Mouse (Mus musculus): ENCODE measurements around the gene Sned1.
"Not testable (repeated sequence)": the region's sequence is repeated elsewhere in the genome, so short reads cannot be mapped to it uniquely, and the experiment has no call there.

Sned1 gene

GRCm38 (mm10) chr1:93229221-93229620 lies 6.4 kb upstream of the Sned1 start:
- no peak for DNase-seq (ENCODE audit: low spot score in 2 of 2)

DNA sequence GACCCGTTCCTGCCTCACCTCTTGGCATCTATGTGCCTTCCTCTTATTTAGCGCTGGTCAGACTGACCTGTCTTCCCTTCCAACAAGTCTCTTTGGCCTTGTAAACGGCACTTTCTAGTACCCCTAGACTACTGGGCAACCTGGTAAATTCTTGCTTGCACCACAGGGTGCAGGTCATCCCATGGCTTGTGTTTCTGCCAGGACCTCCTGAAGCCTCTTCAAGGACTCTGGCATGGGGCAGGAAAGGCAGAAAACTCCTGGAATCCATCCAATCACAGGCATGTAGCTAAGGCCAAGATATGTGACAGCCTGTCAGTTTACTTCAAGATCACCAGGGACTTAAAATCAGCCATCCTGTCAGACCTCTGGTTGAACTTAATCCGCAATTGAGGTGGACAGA lies 6.0 kb upstream of the Sned1 start:
- no peak for DNase-seq (ENCODE audit: low spot score in 2 of 2)

DNA sequence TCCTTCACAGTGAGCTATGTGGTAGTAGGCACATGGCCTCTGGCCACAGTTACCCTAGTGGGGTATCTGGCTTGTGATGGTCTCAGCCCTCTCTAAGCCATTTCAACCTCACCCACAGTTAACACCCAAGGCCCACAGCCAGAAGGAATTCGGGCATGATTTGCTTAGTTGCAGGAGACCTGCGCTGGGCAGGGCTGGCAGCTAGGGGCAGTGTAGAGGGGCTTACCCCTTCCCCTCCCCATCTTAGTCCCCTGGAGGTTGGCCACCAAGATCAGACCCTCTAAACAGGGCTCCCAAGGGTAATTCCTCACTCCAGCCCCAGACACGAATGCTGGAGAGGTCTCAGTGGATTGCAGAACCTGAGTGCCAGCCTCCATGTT lies 894 bp downstream of the Sned1 start:
- no peak for DNase-seq (ENCODE audit: low spot score in 2 of 2)

GRCm38 (mm10) chr1:93237676-93238075 lies 2.0 kb downstream of the Sned1 start:
- no peak for DNase-seq (ENCODE audit: low spot score in 2 of 2)

DNA sequence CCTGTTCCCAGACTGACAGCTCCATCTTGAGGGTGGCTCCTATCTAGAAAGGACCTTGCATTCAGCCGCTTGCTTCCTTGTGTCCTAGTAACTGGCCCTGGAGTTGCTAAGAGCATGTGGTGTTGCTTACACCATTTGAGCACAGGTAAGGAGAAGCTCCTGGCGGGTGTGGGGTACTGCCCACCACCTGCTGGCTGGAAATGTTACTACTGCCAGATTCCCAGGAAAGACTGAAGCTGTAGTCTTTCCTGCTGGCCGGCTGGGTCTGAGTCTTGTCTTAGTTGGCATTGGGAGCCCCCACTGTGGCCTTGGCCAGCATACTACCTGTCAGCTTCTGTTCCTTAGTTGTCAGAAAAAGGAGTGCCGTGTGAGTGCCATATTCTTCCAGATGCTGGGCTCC lies 2.6 kb downstream of the Sned1 start:
- no peak for DNase-seq (ENCODE audit: low spot score in 2 of 2)

DNA sequence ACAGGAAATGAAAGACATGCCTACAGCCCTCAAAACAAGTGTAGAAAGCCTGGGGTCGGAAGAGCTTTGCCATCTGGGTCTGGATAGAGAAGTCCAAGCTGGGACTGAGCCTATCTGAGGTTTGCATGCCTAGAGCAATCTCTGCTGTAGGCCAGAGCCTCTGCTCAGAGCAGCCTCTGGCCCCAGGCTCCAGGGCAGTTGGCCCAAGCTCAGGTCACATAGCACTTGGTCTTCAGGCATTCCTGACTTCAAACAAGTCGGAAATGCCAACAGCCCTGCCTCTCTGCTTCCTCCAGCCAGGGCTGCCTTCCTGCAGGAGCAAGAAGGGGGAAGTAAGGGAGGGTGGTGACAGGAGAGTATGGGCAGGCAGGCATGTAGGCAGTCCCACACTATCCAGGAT lies 10.3 kb downstream of the Sned1 start:
- DNase-seq (ENCODE audit: low spot score in 2 of 2): no peak

- DNase-seq (ENCODE audit: low spot score in 2 of 2): no peak
These were observed 16.9 kb downstream of the Sned1 start for GRCm38 (mm10) chr1:93252586-93252985.

GRCm38 (mm10) chr1:93255761-93256160 lies 20.1 kb downstream of the Sned1 start:
- DNase-seq (ENCODE audit: low spot score in 2 of 2): no peak

DNA sequence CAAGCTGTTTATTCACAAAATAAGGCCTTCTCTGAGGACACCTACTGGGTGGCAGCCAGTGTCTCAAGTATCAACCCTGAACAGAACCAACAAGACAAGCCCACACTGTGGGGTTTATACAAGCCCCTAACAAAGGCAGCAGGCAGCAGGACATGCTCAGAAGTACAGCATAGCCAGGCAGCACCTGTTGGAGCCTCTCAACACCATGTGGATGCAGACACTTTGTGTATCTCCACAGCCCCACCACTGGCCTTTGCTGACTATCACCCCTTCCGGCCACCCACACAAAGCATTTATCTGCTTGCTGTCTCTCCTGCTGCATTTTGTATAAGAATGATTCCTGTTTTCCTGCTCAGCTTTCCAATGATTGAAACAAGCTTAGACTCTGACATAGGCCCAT lies 21.9 kb downstream of the Sned1 start:
- no peak for DNase-seq (ENCODE audit: low spot score in 2 of 2)

DNA sequence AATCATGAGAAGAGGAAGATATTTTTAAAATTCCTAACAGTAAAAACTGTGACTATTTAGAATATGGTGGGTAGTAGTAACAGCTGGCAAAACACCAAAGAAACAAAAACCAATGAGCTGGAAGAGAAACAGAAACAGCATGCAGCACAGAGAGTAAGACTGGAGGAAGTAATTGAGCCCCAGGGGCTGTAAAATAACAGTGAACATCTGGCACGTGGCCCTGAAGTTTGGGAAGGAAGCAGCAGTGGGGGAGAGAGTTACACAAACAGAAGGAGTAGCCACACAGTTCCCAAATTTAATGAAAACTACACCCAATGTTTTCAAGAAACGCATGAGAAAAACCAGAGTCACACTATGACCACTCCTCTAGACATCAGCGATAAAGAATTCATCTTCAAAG lies 31.6 kb downstream of the Sned1 start:
- DNase-seq (ENCODE audit: low spot score in 2 of 2): no peak

DNA sequence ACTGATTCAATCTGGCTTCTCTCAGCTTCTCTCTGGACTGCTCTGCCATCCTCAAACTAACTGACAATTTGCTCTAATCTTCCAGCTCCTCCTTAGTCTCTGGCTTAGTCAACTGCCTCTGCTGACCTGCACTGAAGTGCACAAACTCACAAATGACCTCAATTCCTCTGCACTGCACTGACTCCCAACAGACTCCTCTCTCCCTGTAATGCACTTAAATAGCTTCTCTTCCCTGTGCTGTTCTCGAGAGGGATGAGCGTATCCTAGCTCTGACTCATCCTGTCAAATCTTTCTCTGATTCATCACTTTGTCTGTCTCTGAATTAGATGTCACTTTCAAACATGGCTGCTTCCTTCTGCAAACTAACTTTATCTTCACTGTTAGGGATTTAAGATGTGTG lies 32.6 kb downstream of the Sned1 start:
- no peak for DNase-seq (ENCODE audit: low spot score in 2 of 2)

DNA sequence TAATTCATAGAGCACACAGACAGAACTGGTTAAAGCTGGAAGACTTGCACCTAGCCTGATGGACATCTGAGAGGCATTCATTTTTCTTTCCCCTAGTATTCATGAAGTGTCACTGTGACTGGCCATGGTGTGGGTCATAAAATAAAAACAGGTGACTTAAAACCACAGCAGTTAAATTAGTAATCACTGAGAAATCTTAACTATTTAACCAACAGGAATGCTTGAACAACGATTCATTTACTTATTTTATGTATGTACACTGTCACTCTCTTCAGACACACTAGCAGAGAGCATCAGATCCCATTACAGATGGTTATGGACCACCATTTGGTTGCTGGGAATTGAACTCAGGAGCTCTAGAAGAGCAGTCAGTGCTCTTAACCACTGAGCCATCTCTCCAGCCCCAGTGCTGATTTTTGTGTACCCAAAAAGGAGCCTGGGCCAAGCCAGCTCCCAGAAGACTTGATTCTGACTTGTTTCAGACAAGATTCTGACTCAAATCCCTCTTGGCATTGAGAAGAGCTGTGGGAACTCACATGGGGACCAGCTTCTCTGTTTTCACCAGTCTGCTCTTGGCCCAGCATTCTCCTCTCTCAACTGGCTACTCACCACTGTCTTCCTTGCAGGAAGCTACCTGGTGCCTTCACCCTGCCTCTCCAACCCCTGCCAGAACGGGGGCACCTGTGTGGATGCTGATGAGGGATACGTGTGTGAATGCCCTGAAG lies 35.0 kb downstream of the Sned1 start:
- DNase-seq (ENCODE audit: low spot score in 2 of 2): no peak

DNA sequence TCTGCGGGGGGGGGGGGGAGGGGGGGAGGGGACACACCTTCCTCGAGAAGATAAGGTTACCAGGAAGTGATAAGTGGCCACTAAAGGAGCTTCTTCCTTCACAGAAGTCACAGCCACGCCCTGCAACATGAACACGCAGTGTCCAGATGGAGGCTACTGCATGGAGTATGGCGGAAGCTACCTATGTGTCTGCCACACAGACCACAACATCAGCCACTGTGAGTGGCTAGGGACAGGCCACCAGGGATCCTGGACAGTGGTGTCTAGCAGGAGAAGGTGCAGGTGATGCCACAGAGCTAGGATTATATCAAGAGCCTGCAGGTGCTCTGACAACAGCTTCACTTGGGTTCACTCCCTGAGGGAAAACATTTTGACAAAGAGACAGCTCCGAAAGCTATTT lies 36.1 kb downstream of the Sned1 start:
- DNase-seq (ENCODE audit: low spot score in 2 of 2): no peak

DNA sequence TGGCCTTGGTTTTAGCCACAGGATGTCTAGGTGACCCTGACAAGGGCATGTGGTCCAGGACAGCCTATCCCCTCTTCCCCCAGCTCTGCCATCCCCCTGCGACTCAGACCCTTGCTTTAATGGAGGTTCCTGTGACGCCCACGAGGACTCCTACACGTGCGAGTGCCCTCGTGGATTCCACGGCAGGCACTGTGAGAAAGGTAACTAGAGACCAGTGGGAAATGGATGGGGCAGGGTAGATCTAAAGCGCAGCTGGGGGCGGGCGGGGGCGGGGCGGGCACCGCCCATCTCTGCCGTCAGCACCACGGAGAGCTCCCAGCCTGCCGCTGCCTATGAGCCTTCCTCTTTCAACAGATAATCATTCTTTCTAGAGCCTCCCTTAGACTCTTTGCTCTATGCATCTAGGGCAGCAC lies 36.8 kb downstream of the Sned1 start:
- DNase-seq (ENCODE audit: low spot score in 2 of 2): no peak

DNA sequence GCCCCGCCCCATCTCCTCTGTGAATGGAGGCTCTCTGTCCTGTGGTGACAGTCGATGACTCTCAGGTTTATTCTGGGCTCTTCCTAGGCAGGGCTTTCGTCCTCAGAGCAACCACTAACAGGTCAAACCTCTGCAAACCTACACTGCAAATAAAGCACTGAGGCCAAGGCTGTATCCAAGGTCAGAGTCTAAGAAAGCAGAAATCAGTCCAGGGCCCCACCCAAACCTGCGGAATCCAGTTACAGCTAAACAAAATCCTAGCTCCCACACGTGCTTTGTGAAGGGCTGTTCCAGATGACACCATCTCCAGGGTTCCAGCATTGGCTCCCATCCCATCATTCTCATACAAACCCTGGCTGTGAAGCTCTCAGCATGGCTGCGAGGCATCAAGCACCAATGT lies 39.9 kb downstream of the Sned1 start:
- no peak for DNase-seq (ENCODE audit: low spot score in 2 of 2)

- no peak for DNase-seq (ENCODE audit: low spot score in 2 of 2)
These were observed 41.4 kb downstream of the Sned1 start for GRCm38 (mm10) chr1:93277041-93277440.

GRCm38 (mm10) chr1:93289678-93290214 lies 54.1 kb downstream of the Sned1 start:
- DNase-seq (ENCODE audit: low spot score in 2 of 2): no peak

DNA sequence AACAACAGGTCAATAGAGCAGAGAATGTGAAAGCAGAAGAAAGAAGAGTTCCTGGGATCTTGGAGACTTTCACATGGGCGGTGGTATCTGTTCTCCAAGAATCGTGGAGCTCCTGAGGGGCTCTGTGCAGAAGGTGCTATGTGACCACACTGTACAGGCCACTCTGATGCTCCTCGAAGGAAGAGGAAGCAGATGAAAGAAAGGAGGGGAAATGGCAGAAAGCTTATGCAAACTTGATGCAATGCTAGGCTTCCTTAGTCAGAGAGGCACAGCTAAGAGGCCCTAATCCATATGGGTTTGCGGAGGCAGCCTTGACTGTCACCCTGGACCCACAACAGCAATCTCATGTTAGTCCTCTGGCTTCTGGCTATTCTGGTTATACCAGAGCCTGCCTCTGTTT lies 55.3 kb downstream of the Sned1 start:
- no peak for DNase-seq (ENCODE audit: low spot score in 2 of 2)

GRCm38 (mm10) chr1:93291591-93291990 lies 56.0 kb downstream of the Sned1 start:
- DNase-seq (ENCODE audit: low spot score in 2 of 2): no peak

- no peak for DNase-seq (ENCODE audit: low spot score in 2 of 2)
These were observed 56.4 kb downstream of the Sned1 start for GRCm38 (mm10) chr1:93292006-93292405.

- not testable (repeated sequence) for DNase-seq (ENCODE audit: low spot score in 2 of 2)
These were observed 58.9 kb downstream of the Sned1 start for GRCm38 (mm10) chr1:93294491-93294890.

GRCm38 (mm10) chr1:93299791-93300190 lies 64.2 kb downstream of the Sned1 start:
- DNase-seq (ENCODE audit: low spot score in 2 of 2): no peak

DNA sequence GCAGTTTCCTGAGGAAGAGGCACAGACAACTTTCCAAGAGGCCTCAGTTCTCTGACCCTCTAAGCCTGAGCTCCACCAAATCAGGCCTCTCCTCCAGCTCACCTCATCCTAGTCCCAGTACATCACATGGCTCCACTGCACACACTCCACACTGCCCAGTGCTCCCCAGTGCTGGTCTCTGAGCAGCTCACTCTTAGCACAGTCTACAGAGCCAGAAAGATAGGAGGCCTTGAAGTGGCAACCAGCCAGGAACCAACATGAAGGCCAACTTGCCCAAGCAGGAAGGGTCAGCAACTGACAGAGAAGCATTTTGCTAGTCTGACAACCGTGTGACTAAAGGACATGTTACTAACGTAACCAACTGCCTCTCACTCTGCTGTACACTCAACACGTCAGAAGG lies 64.9 kb downstream of the Sned1 start:
- DNase-seq (ENCODE audit: low spot score in 2 of 2): no peak
